Mouse (Mus musculus) lung, postnatal 0 days (tissue): ENCODE data around the gene Abcc5.

Experiments
- CTCF ChIP-seq: IDR thresholded peaks from 2 replicates; pipeline ENCODE4 v1.5.1; 2016; ENCODE audit warnings: antibody characterized with exemption, mild to moderate bottlenecking
- EP300 ChIP-seq: IDR thresholded peaks from 2 replicates; pipeline ENCODE4 v1.6.1; 2016; ENCODE audit warnings: antibody characterized with exemption, mild to moderate bottlenecking, control low read depth

DNA sequence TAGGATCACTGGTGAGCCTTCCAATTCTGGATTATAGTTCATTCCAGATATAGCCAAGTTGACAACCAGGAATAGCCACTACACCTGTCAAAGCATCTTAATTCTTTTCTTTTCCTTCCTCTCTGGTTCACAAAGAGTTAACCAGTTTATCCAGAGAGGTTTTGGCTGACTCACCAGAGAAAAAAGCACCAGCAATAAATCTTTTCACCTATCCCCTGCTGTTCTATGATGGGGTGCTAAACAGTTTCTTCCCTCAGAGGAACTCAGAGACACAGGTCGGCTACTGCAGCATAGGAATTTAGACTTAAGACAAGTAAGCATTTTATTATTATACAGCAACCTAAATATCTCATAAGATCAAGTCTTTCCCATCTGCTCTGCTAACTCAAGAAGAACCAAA is 29.9 kb upstream of the Abcc5 start:
- TF ChIP-seq EP300 (no peak), CTCF (no peak)
